Mouse (Mus musculus) ES-Bruce4 (cell line): ENCODE results near the gene Mcub. TPM values are rescaled to one million over a fixed set of nuclear protein-coding genes. Genes with fewer than 3 reads are reported as not detected.

Experiments
- H3K27ac ChIP-seq: 2 replicates; pipeline ENCODE4 v1.5.1; 2012; ENCODE audit warnings: low read length, inconsistent platforms; ENCODE audit not compliant: insufficient read depth
- H3K27me3 ChIP-seq: 2 replicates; pipeline ENCODE4 v1.6.1; 2012; ENCODE audit warnings: mild to moderate bottlenecking, low read length, inconsistent platforms; ENCODE audit not compliant: control insufficient read depth, poor library complexity, insufficient read depth, severe bottlenecking
- H3K36me3 ChIP-seq: 2 replicates; pipeline ENCODE4 v1.6.1; 2012; ENCODE audit warnings: inconsistent platforms, mild to moderate bottlenecking, low read length, moderate library complexity; ENCODE audit not compliant: control insufficient read depth, poor library complexity, insufficient read depth, severe bottlenecking
- H3K4me1 ChIP-seq: one replicate; pipeline ENCODE4 v1.8.1; 2011; ENCODE audit warnings: low read length; ENCODE audit not compliant: control insufficient read depth, insufficient read depth
- H3K4me3 ChIP-seq: 2 replicates; pipeline ENCODE4 v1.5.1; 2011; ENCODE audit warnings: low read depth, mild to moderate bottlenecking, low read length
- H3K9ac ChIP-seq: 2 replicates; pipeline ENCODE4 v1.6.1; 2012; ENCODE audit warnings: low read depth, mild to moderate bottlenecking, inconsistent platforms; ENCODE audit not compliant: poor library complexity, severe bottlenecking
- H3K9me3 ChIP-seq: replicated peaks from 2 replicates; pipeline ENCODE4 v1.6.1; 2012; ENCODE audit warnings: mild to moderate bottlenecking, low read length, inconsistent platforms; ENCODE audit not compliant: control insufficient read depth, poor library complexity, insufficient read depth, severe bottlenecking
- CTCF ChIP-seq: IDR thresholded peaks from one replicate; pipeline ENCODE4 v1.8.1; 2011; ENCODE audit warnings: low read depth, low read length
- EP300 ChIP-seq: IDR thresholded peaks from 2 replicates; pipeline ENCODE4 v1.6.1; 2011; ENCODE audit warnings: low read depth, low read length; ENCODE audit not compliant: insufficient read depth
- POLR2A ChIP-seq: IDR thresholded peaks from one replicate; pipeline ENCODE4 v1.8.1; 2011; ENCODE audit warnings: low read length; ENCODE audit not compliant: insufficient read depth
- polyA plus RNA-seq: library from polyadenylated mRNA; stranded (reverse); fragments of >200 nt; gene quantifications from 2 replicates; pipeline ENCODE4 v1.2.4, GENCODE M21; 2011; ENCODE audit warnings: low read depth; ENCODE audit not compliant: missing spikeins, insufficient read depth, insufficient read length

The Mcub gene
- polyA plus RNA-seq, 1 experiment: 1.3 TPM

- H3K9ac ChIP-seq: no peak overlapping the region
- H3K9me3 ChIP-seq: no peaks in the 10 kb centered on the region
- TF ChIP-seq POLR2A: no peak
- no peak for TF ChIP-seq CTCF
- no peak for TF ChIP-seq EP300
- no peak overlapping the region for H3K4me3 ChIP-seq
- H3K27ac ChIP-seq: no peak overlapping the region
- H3K27me3 ChIP-seq: no peaks in the 10 kb centered on the region
- H3K36me3 ChIP-seq: no peaks in the 10 kb centered on the region
- H3K4me1 ChIP-seq: no peaks in the 10 kb centered on the region
These were observed 2.1 kb downstream of the Mcub start for GRCm38 (mm10) chr3:129967874-129968273.

- Histone ChIP-seq H3K27ac (no peak overlapping the region), H3K4me1 (no peaks in the 10 kb centered on the region), H3K4me3 (no peak overlapping the region), H3K27me3 (no peaks in the 10 kb centered on the region), H3K9ac (no peak overlapping the region), H3K9me3 (no peaks in the 10 kb centered on the region), H3K36me3 (no peaks in the 10 kb centered on the region)
- TF ChIP-seq POLR2A: no peak
- no peak for TF ChIP-seq EP300
- no peak for TF ChIP-seq CTCF
These were observed 5.3 kb downstream of the Mcub start for GRCm38 (mm10) chr3:129964681-129965080.

- TF ChIP-seq CTCF: no peak
- TF ChIP-seq EP300: no peak
- no peak for TF ChIP-seq POLR2A
- Histone ChIP-seq H3K36me3 (no peaks in the 10 kb centered on the region), H3K9ac (no peak overlapping the region), H3K27me3 (no peaks in the 10 kb centered on the region), H3K27ac (no peak overlapping the region), H3K9me3 (no peaks in the 10 kb centered on the region), H3K4me1 (no peaks in the 10 kb centered on the region), H3K4me3 (no peak overlapping the region)
These were observed 7.5 kb downstream of the Mcub start for GRCm38 (mm10) chr3:129962533-129962932.

GRCm38 (mm10) chr3:129953296-129953695 is 16.7 kb downstream of the Mcub start:
- Histone ChIP-seq H3K4me3 (no peak overlapping the region), H3K4me1 (no peaks in the 10 kb centered on the region), H3K9me3 (no peaks in the 10 kb centered on the region), H3K27me3 (no peaks in the 10 kb centered on the region), H3K9ac (no peak overlapping the region), H3K27ac (no peak overlapping the region), H3K36me3 (no peaks in the 10 kb centered on the region)
- TF ChIP-seq EP300 (no peak), CTCF (no peak), POLR2A (no peak)

GRCm38 (mm10) chr3:129949158-129949773 is 20.7 kb downstream of the Mcub start:
- Histone ChIP-seq H3K9me3 (no peaks in the 10 kb centered on the region), H3K27me3 (no peaks in the 10 kb centered on the region), H3K27ac (no peak overlapping the region), H3K36me3 (no peaks in the 10 kb centered on the region), H3K4me1 (no peaks in the 10 kb centered on the region), H3K9ac (no peak overlapping the region), H3K4me3 (no peak overlapping the region)
- no peak for TF ChIP-seq CTCF

- TF ChIP-seq EP300: no peak
- no peak for TF ChIP-seq POLR2A
- no peaks in the 10 kb centered on the region for H3K36me3 ChIP-seq
- H3K4me1 ChIP-seq: no peaks in the 10 kb centered on the region
- H3K27ac ChIP-seq: no peak overlapping the region
- H3K27me3 ChIP-seq: no peaks in the 10 kb centered on the region
- H3K9ac ChIP-seq: no peak overlapping the region
- no peak overlapping the region for H3K4me3 ChIP-seq
- H3K9me3 ChIP-seq: no peaks in the 10 kb centered on the region
These were observed 21.6 kb downstream of the Mcub start for GRCm38 (mm10) chr3:129948359-129948758.
